Mouse (Mus musculus): ENCODE results near the gene 9930021J03Rik.

9930021J03Rik gene

DNA sequence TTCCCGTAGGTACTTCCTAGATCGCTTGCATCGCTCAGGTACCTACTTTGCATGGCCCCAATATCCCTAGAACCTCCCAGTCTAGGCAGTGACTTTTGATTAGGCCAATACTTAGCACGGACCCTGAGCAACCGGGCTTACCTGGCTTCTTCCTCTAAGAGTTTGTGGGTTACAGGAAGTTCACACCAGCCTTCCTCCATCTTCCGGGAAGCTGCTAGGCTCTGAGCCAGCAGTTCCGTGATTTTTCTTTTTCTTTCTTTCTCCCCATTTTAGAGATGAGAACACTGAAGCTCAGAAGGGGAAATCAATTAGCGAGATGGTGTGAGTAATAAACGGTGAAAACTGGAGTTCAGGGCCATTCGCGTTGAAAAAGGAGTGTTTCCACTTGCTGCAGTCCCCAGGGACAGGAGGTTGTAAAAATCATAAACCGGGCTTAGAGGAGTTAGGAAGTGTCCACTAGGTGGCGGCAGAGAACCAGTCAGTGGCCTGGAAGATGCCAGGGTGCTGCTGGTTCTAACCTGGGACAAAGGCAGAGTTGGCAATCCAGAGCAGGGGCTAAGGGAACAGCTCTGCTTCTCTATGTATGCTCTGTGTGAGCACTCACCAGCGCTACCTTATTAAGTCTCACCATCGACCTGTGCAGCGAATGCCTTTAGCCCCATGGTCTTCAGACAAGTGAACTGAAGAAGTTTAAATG, 121.8 kb downstream of the 9930021J03Rik start:
- DNase-seq = peak; percentile 88

DNA sequence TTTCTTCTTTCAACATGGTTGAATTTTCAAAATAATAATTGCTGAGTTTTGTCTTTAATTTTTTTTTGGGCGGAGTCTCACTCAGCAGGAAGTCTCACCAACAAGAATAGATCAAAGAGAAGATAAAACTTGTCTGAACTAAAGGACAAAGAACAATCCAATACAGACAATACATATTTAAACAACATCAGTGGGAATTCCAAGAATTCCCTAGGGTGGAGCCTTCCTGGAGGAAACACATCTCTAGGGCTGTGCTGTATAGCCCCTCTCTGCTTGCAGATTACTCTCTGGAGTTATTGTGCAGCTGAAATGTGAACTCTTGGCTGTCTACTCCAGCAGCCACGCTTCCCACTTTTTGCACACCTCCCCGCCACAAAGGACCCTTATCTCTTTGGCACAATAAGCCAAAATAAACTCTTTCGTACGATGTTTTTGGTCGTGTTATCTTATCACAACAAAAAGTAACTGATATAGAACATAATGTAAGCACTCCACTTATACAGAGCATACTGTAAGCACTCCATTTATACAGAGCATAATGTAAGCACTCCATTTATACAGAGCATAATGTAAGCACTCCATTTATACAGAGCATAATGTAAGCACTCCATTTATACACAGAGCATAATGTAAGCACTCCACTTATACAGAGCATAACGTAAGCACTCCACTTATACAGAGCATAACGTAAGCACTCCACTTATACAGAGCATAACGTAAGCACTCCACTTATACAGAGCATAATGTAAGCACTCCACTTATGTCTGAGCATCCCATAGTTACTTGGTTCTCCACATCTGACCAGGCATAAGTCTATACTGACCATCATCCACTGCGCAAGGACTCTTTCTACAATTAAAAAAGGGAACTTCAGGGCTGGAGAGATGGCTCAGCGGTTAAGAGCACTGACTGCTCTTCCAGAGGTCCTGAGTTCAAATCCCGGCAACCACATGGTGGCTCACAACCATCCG, 125.3 kb downstream of the 9930021J03Rik start:
- DNase-seq = no peak

DNA sequence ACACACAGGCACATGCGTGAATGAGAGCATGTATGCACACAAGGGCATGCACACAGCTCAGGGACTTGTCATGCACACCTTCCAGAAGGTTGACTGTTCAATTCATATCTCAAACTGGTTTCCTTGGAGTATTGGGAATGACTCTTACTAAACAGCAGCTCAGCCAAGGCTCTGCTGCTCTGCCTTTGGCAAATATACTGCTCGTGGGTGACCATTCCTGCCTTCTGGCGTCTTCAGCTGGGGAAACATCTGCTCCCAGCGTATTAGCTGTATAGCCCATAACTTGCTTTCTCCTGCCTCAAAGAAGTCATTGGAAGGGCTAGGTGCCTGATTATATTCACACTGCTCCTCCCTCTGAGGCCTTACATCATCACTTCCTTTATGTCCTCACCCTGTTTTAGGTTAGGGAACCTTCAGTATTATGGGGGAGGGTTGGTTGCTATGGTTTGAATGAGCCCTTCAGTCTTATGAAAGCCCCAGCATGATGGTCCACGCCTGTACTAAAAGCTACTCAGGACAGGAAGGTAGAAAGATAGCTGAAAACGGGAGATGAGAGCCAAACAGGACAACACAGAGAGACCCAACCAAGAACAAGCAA, 127.5 kb downstream of the 9930021J03Rik start:
- DNase-seq = no peak

DNA sequence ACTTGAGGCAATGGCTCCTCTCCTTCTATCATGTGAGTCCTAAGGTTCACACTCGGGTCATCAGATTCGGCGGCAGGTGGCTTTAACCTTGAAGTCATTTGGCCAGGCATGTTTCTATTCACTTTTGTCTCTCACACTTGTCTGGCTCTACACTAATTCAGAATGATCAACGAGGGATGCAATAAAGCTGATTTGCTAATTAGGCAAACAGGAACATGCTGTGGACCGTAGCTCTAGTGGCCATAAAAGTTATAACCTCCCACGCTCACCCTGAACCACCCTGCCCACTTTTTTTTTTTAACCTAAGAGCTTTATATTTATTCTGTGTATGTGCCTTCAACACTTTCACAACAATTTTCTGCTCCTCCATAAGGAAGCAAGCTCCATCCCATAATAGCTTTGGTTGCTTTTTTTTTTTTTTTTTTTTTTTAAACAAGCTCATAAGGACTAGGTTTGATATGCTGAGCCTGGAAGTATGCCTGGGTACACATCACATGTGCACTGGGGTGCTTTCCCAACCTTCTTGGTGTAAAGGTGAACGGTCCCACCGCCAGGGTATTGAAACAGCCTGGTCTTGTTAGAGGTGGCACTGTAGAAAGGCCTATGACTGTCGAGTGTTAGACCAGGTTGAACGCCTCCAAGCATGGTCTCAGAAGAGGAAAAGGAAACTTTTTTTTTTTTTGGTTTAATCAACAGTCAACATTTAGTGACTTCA, 129.2 kb downstream of the 9930021J03Rik start:
- no peak for DNase-seq

DNA sequence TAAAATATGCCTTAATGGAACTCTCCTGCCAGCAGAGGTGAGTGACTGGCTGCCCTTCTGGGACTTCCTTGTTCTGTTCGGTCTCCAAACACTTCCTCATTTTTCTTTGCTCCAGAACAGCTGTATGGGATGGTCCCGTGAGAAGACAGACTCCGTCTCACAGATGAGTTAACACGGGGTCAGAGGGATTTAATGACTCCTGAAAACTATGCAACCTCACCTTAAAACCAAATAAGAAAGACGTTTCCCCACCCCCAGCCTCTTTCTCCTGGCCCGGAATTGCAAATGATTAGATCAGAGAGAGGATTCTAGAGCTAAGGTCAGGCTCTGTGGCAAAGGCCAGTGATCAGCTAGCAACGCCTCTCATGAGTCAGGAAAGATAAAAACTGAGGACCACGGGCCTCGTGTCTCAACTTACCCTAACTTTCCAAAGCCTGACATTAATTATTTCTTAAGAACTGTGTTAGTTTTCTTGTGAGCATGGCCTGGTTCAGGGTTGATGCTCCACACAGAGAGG, 130.2 kb downstream of the 9930021J03Rik start:
- DNase-seq = no peak

DNA sequence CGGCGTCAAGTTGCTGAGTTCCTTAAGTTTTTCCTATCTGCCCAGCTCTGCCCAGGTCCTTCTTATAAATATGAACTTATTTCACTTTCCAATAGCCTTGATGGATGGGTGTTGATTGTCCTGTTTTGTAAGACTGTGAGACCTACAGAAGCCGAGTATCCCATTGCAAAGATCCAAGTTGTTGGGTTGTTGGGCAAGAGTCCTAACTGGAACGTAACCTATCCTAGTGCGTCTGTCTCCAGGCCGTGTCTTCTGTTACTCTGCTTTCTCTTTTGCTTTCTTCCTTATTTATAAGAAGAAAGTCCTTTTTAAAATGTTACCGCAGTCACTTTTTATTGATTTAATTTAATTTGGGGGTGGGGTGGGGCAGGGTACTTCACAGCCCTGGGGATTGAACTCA, 130.8 kb downstream of the 9930021J03Rik start:
- no peak for DNase-seq

DNA sequence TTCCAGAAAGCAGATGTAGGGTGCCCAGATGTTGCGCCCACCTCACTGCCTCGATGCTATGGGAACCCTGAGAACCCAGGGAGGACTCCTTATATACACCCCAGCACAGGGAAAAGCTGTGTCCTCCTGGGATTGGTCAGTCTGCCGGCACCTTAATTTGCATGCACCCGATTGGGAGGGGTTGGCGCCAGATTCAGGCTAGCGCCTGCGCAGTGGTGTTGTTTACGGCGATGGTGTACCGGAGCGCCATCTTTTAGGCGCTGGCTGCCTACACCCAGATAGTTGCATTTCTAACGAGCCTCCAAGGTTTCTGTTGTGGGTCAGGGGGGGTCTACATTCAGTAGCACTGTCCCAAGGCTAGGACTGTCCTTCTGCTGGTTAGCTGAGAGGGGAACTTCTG, 133.1 kb downstream of the 9930021J03Rik start:
- no peak for DNase-seq

DNA sequence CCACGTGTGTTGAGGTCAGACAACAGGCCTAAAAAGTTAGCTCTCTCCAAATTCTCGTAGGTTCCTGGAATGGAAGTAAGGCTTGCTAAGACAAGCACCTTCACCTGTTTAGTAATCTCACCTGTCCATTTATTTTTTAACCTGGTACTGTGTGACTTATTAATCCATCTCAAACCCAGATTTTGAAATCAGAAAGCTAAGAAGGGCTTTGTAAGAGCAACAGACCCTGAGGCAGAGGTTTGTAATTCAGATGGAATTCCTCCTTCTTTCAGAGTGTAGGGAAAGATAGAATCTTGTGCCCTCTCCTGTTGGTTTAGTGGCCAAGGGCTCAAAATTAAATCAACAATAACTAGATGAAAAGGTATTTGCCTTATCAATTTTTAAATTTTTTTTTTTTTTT, 134.6 kb downstream of the 9930021J03Rik start:
- DNase-seq = no peak

DNA sequence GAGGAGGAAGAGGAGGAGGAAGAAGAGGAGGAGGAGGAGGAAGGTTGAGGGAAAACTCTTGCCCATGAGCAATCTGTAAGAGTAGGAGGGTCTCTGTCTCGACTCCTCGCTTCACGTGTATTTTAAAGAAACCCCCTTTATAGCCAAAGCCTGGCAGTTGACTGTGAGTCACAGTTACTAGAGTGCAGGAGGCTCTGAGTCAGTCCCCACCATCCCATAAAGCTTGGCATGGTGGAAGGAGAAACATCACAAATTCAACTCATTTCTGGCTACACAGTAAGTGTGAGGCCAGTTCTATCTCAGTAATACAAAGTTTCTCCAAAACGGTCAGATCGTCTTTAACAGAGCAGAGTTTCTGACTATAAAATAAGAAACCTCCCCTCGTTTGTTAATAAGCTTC, 135.5 kb downstream of the 9930021J03Rik start:
- DNase-seq = no peak

DNA sequence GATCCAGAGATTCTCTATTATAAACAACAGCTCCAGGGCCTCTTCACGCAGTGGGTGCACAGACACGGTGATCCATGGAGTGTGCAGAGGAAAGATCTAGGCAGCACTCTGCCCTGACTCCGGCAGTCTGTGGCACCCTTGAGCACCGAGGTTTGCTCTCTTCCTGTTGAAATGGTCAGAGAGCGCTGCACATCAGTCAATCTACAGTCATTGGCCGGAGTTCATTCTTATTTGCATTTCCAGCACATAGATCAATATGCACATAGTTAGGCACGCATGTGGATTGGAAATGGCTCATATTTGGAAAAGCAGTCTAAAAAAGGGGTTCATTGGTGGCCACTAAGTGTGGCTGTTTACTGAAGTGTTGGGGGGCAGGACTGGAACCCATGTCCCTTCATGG, 137.7 kb downstream of the 9930021J03Rik start:
- DNase-seq = no peak

DNA sequence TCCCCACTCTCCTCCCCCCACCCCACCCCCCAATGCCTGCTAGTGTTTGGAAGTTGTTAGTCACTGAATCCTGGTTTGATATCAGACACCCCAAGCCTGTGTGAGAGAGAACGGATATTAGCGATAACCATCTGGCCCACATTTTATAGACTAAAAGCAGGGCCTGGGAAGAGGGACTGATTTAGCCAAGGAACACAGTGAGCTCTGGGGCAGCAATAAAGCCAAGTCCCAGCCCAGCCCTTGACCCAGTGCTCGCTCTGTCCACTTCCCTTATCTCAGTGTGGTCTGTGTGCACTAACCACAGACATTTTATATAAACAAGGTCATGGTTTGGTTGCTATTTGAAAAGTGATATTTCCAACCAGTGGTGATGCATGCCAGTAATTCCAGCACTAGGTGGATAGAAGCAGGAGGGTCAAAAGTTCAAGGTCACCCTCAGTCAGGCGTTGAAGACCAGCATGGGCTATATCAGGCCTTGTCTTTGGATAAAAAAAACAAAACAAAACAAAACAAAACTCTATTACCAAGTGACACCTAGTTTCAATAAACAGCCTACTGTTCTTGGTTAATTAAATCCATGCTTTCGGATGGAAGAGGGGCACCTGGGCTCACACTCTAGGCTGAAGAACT, 138.7 kb downstream of the 9930021J03Rik start:
- DNase-seq = peak; percentile 57

DNA sequence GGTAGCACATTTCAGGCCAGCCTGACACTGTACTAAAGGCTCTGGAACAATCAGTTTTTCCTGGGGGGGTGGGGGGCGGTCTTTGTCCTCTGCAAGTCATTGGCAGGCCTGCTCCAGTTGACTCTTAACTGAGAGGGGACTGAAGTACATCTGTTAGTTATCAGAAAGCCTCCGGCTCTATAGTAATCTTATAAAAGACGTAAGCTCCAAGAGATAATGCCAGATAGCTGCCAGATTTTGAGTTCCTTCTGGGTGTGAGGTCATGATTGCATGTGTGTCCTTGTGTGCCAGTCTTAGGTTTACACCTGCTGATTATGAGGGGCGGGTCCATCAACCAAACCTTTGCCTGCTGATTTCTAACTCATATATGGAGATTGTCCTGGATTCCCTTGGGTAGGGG, 139.6 kb downstream of the 9930021J03Rik start:
- no peak for DNase-seq

DNA sequence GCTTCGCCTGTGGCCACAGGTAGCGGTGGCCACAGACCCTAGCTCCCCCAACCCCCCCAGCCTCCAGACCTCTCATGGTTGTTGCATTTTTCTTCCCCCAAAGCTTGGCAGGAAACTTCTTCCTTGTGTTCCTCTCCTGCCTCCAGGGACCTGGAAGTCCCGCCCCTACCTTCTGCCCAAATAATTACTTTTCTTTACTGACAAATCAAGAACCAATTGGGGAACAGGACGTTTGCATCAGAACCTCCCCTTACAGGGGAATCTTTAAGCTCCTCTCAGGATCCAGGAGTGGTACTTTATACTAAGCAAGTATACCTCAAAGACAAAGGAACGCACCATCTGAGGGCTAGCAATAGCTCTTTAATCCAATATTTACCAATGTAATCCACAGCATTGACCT, 140.9 kb downstream of the 9930021J03Rik start:
- DNase-seq = no peak

All from kidney, adult 9 months (tissue).